Mouse (Mus musculus): ENCODE measurements around the gene Crispld2. TPM values are rescaled to one million over a fixed set of nuclear protein-coding genes. Genes with fewer than 3 reads are reported as not detected.

Gene Crispld2
- polyA plus RNA-seq, 1 experiment from 2014 or later = 8.5 TPM

DNA sequence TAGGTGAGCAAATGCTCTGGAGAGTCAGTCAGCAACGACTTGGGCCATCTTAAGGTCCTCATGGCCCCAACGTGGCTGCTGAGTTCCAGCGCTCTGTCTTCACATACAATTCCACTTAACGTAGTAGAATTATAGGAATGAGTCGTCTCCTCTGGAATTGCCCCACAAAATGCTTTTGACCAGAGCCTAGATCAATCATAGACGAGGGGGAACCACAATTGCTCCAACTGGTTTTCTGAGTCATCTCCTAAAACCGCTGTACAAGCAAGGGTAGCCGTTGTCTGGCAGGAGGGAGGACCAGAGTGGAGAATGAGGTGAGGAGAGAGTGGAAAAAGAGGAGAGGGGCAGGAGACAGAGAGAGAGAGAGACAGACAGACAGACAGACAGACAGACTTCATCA, 23.7 kb downstream of the Crispld2 start:
- H3K4me3 ChIP-seq (replicated peaks) = no peak overlapping the region
- H3K4me1 ChIP-seq (replicated peaks) = peaks cover 24% of the 10 kb centered on the region
- no peaks in the 10 kb centered on the region for H3K27me3 ChIP-seq
- H3K9me3 ChIP-seq = no peaks in the 10 kb centered on the region
- 86% methylated on average over 8 of the region's 8 CpGs for WGBS
- H3K9ac ChIP-seq (replicated peaks) = no peak overlapping the region
- H3K4me2 ChIP-seq = no peak overlapping the region
- H3K27ac ChIP-seq = no peak overlapping the region
- ATAC-seq (ENCODE audit: insufficient number of reproducible peaks, insufficient read depth, low FRiP score, low TSS enrichment, low read depth) = no peak
- H3K36me3 ChIP-seq = no peaks in the 10 kb centered on the region; the same call in 1 of the 2 replicates

- Histone ChIP-seq H3K27ac (no peak overlapping the region), H3K9ac (replicated peaks) (no peak overlapping the region), H3K27me3 (no peaks in the 10 kb centered on the region), H3K4me1 (replicated peaks) (peaks cover 29% of the 10 kb centered on the region), H3K4me3 (replicated peaks) (no peak overlapping the region), H3K36me3 (no peaks in the 10 kb centered on the region; the same call in 1 of the 2 replicates), H3K9me3 (no peaks in the 10 kb centered on the region), H3K4me2 (no peak overlapping the region)
- no peak for ATAC-seq (ENCODE audit: insufficient number of reproducible peaks, insufficient read depth, low FRiP score, low TSS enrichment, low read depth)
- 88% methylated on average over 7 of the region's 7 CpGs for WGBS
These were observed 24.2 kb downstream of the Crispld2 start for GRCm38 (mm10) chr8:120016424-120016823.

DNA sequence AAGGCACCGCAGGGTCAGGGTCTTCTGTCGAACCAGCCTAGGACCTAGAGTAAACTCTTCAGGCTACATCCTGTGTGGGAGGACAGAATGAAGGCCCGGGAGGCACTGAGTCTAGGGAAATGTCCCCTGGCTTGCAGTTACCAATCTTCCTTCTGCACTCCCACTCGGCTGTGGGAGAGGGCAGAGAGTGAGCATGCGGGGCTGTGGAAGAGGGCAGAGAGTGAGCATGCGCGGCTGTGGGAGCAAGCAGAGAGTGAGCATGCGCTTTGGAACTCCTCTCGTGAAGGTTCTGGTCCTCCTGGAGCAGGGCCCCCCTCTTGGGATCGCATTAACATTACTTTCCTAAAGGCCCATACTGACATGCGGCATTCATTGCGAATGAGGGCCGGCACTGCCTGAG, 25.1 kb downstream of the Crispld2 start:
- Histone ChIP-seq H3K4me1 (replicated peaks) (peaks cover 33% of the 10 kb centered on the region), H3K9ac (replicated peaks) (no peak overlapping the region), H3K27me3 (no peaks in the 10 kb centered on the region), H3K27ac (no peak overlapping the region), H3K4me3 (replicated peaks) (no peak overlapping the region), H3K9me3 (no peaks in the 10 kb centered on the region), H3K4me2 (no peak overlapping the region), H3K36me3 (no peaks in the 10 kb centered on the region; the same call in 1 of the 2 replicates)
- ATAC-seq (ENCODE audit: insufficient number of reproducible peaks, insufficient read depth, low FRiP score, low TSS enrichment, low read depth) = no peak
- WGBS = 92% methylated on average over 13 of the region's 13 CpGs

- Histone ChIP-seq H3K27ac (no peak overlapping the region), H3K36me3 (no peaks in the 10 kb centered on the region; the same call in 1 of the 2 replicates), H3K9ac (replicated peaks) (no peak overlapping the region), H3K4me3 (replicated peaks) (no peak overlapping the region), H3K9me3 (no peaks in the 10 kb centered on the region), H3K4me2 (no peak overlapping the region), H3K4me1 (replicated peaks) (peaks cover 33% of the 10 kb centered on the region), H3K27me3 (no peaks in the 10 kb centered on the region)
- ATAC-seq (ENCODE audit: insufficient number of reproducible peaks, insufficient read depth, low FRiP score, low TSS enrichment, low read depth) = no peak
- 97% methylated on average over 6 of the region's 6 CpGs for WGBS
These were observed 25.5 kb downstream of the Crispld2 start for GRCm38 (mm10) chr8:120017786-120018185.

DNA sequence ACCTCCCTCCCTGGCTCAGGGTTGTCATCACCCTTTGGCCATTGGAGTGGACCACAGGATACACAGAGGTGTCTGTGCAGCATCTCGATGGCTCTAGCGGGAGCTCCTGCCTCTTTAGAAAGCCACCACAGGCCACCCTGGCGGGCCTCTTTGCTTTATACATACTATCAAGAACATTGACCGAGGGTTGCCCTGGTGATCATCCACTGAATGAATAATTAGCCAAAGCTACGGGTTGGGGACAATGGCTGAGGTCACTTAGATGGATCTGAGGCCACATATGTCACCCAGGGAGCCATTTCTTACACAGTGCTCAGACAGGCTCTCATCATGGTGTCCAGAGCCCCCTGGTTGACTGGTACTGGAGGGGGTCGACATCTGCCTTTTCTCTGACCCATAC, 26.1 kb downstream of the Crispld2 start:
- Histone ChIP-seq H3K4me2 (no peak overlapping the region), H3K9ac (replicated peaks) (no peak overlapping the region), H3K4me1 (replicated peaks) (peaks cover 28% of the 10 kb centered on the region), H3K36me3 (no peaks in the 10 kb centered on the region; the same call in 1 of the 2 replicates), H3K27me3 (no peaks in the 10 kb centered on the region), H3K4me3 (replicated peaks) (no peak overlapping the region), H3K9me3 (no peaks in the 10 kb centered on the region), H3K27ac (no peak overlapping the region)
- 92% methylated on average over 6 of the region's 6 CpGs for WGBS
- ATAC-seq (ENCODE audit: insufficient number of reproducible peaks, insufficient read depth, low FRiP score, low TSS enrichment, low read depth) = no peak

- H3K4me3 ChIP-seq (replicated peaks) = no peak overlapping the region
- no peak overlapping the region for H3K4me2 ChIP-seq
- no peak overlapping the region for H3K27ac ChIP-seq
- no peaks in the 10 kb centered on the region for H3K27me3 ChIP-seq
- H3K9ac ChIP-seq (replicated peaks) = no peak overlapping the region
- no peaks in the 10 kb centered on the region; the same call in 1 of the 2 replicates for H3K36me3 ChIP-seq
- no peaks in the 10 kb centered on the region for H3K9me3 ChIP-seq
- WGBS = 80% methylated on average over 5 of the region's 5 CpGs
- peaks cover 19% of the 10 kb centered on the region for H3K4me1 ChIP-seq (replicated peaks)
- ATAC-seq (ENCODE audit: insufficient number of reproducible peaks, insufficient read depth, low FRiP score, low TSS enrichment, low read depth) = no peak
These were observed 27.1 kb downstream of the Crispld2 start for GRCm38 (mm10) chr8:120019297-120019696.

GRCm38 (mm10) chr8:120020298-120020697, 28.1 kb downstream of the Crispld2 start:
- H3K9me3 ChIP-seq = no peaks in the 10 kb centered on the region
- peak overlapping the region; percentile 13; the same call in 1 of the 2 replicates for H3K27ac ChIP-seq
- peaks cover 13% of the 10 kb centered on the region for H3K4me1 ChIP-seq (replicated peaks)
- H3K27me3 ChIP-seq = no peaks in the 10 kb centered on the region
- H3K4me2 ChIP-seq = no peak overlapping the region
- WGBS = 79% methylated on average over 7 of the region's 7 CpGs
- no peaks in the 10 kb centered on the region; the same call in 1 of the 2 replicates for H3K36me3 ChIP-seq
- H3K9ac ChIP-seq (replicated peaks) = no peak overlapping the region
- ATAC-seq (ENCODE audit: insufficient number of reproducible peaks, insufficient read depth, low FRiP score, low TSS enrichment, low read depth) = no peak
- H3K4me3 ChIP-seq (replicated peaks) = no peak overlapping the region

DNA sequence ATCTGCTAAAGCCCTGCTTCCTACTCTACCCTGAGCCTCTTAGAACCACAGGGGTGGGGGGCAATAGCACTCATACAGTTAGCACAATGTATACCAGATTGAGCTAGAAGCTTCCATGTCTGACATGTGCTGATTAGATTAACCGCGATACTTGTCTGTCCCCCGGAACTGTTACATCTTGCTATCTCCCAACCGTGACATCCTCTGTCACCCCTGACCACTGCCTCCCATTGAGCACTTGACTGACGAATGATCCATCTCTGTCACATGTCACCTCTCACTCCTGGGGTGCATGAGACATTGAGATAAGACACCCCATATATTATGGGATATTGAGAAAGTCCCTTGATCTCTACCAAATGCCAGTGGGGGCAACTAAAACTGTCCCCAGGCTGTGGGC, 34.0 kb downstream of the Crispld2 start:
- Histone ChIP-seq H3K4me1 (replicated peaks) (peaks cover 20% of the 10 kb centered on the region), H3K36me3 (no peaks in the 10 kb centered on the region), H3K27ac (no peak overlapping the region), H3K4me3 (replicated peaks) (no peak overlapping the region), H3K4me2 (no peak overlapping the region), H3K9me3 (no peaks in the 10 kb centered on the region), H3K27me3 (no peaks in the 10 kb centered on the region), H3K9ac (replicated peaks) (no peak overlapping the region)
- WGBS = 94% methylated on average over 5 of the region's 5 CpGs
- no peak for ATAC-seq (ENCODE audit: insufficient number of reproducible peaks, insufficient read depth, low FRiP score, low TSS enrichment, low read depth)

- no peak overlapping the region for H3K27ac ChIP-seq
- no peaks in the 10 kb centered on the region for H3K9me3 ChIP-seq
- no peak overlapping the region for H3K4me2 ChIP-seq
- peaks cover 22% of the 10 kb centered on the region for H3K4me1 ChIP-seq (replicated peaks)
- 82% methylated on average over 6 of the region's 6 CpGs for WGBS
- H3K9ac ChIP-seq (replicated peaks) = no peak overlapping the region
- ATAC-seq (ENCODE audit: insufficient number of reproducible peaks, insufficient read depth, low FRiP score, low TSS enrichment, low read depth) = no peak
- no peaks in the 10 kb centered on the region for H3K27me3 ChIP-seq
- H3K36me3 ChIP-seq = no peaks in the 10 kb centered on the region
- no peak overlapping the region for H3K4me3 ChIP-seq (replicated peaks)
These were observed 34.8 kb downstream of the Crispld2 start for GRCm38 (mm10) chr8:120026991-120027390.

DNA sequence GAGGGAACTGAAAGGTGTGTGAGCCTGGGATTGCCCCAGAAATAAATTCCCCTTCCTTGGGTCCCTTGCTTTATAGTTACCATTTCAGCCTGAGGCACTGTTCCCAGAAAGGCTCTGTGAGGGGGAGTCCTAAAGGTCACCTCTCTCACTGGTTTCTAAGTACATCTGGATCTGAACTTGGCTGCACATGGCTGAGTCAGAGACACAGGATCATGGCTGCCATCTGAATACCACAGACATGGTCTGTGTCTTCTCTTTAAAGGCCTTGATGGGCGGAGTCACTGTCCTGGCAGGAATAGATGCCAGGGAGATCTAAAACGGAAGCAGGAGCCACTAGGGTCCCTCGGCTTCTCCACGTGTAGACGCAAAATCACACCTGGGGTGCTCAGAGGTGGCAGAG, 38.2 kb downstream of the Crispld2 start:
- no peak overlapping the region for H3K9ac ChIP-seq (replicated peaks)
- no peak overlapping the region for H3K4me3 ChIP-seq (replicated peaks)
- no peak for ATAC-seq (ENCODE audit: insufficient number of reproducible peaks, insufficient read depth, low FRiP score, low TSS enrichment, low read depth)
- H3K27me3 ChIP-seq = no peaks in the 10 kb centered on the region
- H3K36me3 ChIP-seq = no peaks in the 10 kb centered on the region; the same call in 1 of the 2 replicates
- no peaks in the 10 kb centered on the region for H3K9me3 ChIP-seq
- H3K27ac ChIP-seq = no peak overlapping the region
- no peak overlapping the region for H3K4me2 ChIP-seq
- 60% methylated on average over 5 of the region's 5 CpGs for WGBS
- H3K4me1 ChIP-seq (replicated peaks) = peaks cover 35% of the 10 kb centered on the region

DNA sequence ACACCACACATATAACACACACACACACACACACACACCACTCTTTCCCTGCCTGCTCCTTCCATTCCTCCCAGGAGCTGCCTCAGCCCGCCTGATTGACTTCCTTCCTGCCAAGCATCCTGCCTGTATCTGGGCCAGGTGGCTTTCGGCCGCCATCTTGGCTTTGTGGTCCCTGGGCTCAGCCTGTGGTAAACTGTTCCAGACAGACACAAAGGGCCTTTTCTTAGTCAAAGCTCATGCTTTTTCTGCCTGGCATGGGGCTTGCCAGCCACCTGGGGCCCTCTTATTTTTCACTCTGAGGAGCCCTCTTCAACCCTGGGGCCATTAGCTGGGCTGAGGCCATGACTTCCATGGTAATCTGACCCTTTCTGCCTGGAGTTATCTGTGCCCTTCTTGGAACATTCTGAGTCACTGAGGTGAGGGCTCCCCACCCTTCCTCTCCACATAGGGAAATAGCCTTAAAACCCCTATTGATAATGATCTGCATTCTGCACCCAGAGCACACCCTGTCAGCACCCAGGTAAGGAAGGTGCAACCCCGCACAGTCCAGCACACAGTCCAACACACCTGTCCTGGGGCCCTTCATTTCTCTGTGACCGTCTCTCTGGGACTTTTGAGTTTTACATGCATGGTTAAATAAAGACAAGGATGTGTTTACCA, 40.4 kb downstream of the Crispld2 start:
- Histone ChIP-seq H3K9me3 (no peaks in the 10 kb centered on the region), H3K4me2 (no peak overlapping the region), H3K9ac (replicated peaks) (no peak overlapping the region), H3K27me3 (no peaks in the 10 kb centered on the region), H3K4me1 (replicated peaks) (peaks cover 32% of the 10 kb centered on the region), H3K27ac (no peak overlapping the region), H3K4me3 (replicated peaks) (no peak overlapping the region), H3K36me3 (no peaks in the 10 kb centered on the region; the same call in 1 of the 2 replicates)
- ATAC-seq (ENCODE audit: insufficient number of reproducible peaks, insufficient read depth, low FRiP score, low TSS enrichment, low read depth) = no peak
- WGBS = 85% methylated on average over 5 of the region's 5 CpGs

- Histone ChIP-seq H3K4me1 (replicated peaks) (peaks cover 32% of the 10 kb centered on the region), H3K9ac (replicated peaks) (no peak overlapping the region), H3K9me3 (no peaks in the 10 kb centered on the region), H3K4me2 (no peak overlapping the region), H3K27ac (no peak overlapping the region), H3K27me3 (no peaks in the 10 kb centered on the region), H3K36me3 (no peaks in the 10 kb centered on the region; the same call in 1 of the 2 replicates), H3K4me3 (replicated peaks) (no peak overlapping the region)
- ATAC-seq (ENCODE audit: insufficient number of reproducible peaks, insufficient read depth, low FRiP score, low TSS enrichment, low read depth) = no peak
- WGBS = 41% methylated on average over 6 of the region's 6 CpGs
These were observed 42.2 kb downstream of the Crispld2 start for GRCm38 (mm10) chr8:120034471-120034870.
